Mouse (Mus musculus) retina, postnatal 7 days (tissue): ENCODE data around the gene Kcng3.

Experiments
- DNase-seq: peaks from one replicate; pipeline ENCODE4 v3.0.0-alpha.2; 2012; ENCODE audit warnings: low read depth, low spot score

Gene Kcng3

DNA sequence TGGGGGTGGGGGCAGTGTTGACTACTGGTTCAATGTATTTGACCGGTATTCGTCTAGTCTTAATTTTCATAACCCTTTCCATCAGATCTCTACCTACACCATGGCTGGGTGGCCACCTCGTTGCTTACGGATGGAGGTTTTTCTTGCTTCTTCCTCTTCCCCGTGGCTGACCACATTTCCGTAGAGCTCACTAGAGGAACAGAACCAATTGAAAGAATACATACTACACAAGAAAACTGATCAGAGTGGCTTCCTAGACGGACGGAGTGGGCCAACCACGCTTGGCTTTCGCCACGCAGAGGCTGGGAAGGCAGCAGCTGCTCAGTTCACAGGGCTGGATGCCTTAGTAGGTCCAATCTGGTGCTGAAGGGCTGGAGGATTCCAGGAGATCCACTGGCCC, 75.9 kb downstream of the Kcng3 start:
- DNase-seq: no peak

DNA sequence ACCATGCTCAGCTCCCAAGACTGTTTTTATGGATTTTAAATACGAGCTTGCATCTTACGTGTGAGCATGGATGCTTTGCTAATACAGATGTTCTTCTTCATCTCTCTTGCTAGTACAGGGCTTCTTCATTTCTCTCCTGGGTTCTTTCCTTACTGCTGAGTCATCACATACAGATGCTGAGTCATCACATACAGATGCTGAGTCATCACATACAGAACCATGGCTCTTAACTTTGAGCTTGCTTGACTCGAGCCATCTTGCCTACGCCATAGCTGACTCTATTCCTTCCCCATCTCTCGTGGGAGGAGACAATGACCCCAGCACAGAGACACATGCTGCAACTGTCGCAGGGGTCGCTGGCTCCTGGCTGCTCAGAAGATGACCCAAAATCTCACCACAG, 76.7 kb downstream of the Kcng3 start:
- no peak for DNase-seq

DNA sequence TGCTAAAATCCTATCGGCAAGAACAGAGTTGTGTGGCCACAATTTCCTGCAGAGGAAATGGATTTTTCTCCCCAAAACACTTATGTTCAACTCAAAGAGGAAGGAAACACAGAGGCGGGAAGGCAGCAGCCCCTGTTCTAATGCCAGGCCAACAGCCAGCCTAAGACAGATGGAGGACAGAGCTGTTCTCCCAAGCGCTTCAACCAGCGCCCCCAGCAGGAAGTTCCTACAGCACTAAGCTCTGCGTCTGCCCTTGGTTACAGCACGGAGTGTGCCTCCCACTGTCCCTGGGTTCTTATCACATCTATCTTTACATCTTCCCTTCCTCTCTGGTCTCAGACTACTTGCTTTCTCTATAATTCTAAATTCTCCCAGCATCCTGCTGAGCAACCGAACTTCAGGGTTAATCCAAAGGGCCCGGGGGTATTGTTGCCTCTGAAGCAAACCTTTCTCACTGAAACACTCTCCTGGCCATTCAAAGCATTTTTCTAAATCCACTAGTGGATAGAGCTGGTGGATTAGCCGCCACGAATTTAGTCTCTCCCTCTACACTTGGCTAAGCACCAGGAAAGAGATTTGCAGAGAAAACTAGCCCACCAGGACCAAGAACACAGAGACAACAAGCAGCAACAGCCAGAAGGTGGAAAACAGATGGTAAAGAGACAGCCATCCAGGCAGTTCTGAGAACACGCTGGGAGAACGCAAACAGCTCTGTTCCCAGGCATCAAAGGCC, 83.0 kb downstream of the Kcng3 start:
- no peak for DNase-seq

DNA sequence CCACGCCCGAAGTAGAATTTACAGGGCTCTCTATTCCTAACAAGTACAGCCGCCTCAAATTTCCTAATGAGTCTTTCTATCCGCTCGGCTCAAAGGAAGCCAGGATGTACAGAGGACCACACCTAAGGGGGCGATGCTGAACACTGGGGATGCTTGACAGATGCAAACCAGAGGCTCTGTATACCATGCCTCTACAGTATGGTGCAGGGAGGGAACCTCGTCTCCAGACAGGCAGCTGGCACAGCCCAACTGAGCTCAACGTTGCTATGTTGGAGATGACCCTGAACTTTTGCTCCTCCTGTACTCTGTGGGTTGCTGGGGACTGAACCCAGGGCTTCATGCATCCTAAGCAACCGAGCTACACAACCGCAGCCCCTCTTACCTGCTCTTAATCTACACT, 84.5 kb downstream of the Kcng3 start:
- DNase-seq: no peak

DNA sequence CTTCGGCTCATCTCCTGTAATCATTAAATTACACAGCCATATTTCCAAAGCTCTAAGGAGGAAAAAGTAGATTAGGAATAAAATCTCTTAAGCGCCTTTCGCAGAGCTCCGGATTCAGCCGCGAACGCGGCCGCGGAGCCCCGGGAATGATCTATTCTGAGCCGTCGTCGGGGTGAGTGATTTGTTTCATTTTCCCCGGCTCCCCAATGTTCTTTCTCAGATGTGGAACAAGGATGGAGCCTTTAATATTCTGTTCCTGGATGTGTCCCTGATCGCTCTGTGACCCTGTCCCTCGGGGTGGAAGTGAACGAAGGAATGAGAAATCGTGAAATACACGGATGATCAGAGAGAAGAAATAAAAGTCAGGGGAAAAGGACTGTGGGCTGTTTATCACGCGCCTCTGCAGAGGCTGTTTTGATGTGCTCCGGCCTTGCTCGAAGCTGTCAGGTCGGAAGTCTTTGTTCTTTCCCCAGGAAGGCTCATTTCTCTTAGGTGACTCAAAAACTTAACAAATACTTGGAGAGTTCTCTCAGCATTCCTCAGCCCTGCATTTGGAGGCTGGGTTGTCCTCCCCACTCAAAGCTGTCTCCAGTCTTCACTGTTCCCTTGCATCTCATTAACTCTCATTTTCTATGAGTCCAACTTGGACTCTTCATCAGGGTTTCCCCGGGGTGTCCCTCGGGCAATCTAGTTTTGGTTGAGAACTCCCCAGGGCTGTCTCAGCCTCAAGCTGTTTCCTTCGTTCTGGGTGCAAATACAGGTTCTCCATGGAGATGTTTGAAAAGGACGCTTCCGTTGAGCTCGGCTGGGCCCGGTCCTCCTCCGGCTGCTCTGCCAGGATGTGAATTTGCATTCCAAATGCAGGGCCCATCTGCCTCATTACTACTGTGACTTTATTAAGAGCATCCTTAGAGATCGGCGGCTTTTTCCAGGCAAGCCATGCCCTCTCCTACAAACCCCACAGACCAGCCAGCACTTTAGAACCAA, 85.6 kb downstream of the Kcng3 start:
- peak; percentile 67 for DNase-seq

DNA sequence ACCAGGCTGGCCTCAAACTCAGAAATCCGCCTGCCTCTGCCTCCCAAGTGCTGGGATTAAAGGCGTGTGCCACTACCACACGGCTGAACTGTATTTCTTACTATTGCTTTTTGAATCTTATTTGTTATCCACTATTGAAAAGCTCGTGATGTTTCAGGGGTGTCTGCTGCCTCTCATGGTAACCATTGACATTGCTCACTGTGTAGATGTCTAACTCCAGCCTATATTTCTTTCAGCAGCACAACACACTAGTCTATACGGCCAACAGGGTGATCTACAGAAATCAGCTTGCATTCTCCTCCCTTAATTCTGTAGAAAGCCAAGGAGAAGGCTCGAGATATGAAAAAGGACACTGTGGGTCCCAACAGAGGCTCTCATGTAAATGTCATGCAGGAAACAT, 86.4 kb downstream of the Kcng3 start:
- no peak for DNase-seq

DNA sequence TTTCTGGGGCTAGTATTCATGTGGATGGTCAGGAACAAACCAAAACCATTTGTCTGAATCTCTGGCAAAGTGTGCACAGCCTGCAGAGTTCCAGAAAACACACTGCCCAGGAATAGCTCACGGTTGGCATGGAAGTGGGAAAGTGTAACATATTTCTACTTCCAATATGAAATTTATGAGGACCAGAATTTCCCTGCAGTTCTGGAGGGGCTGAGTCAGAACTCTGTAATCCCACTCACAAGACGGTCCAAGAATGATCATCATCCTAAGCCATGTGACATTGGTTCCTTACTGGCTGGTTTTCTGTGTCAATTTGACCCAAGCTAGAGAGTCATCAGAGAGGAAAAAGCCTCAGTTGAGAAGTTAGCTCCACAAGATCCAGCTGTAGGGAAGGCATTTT, 89.3 kb downstream of the Kcng3 start:
- no peak for DNase-seq

DNA sequence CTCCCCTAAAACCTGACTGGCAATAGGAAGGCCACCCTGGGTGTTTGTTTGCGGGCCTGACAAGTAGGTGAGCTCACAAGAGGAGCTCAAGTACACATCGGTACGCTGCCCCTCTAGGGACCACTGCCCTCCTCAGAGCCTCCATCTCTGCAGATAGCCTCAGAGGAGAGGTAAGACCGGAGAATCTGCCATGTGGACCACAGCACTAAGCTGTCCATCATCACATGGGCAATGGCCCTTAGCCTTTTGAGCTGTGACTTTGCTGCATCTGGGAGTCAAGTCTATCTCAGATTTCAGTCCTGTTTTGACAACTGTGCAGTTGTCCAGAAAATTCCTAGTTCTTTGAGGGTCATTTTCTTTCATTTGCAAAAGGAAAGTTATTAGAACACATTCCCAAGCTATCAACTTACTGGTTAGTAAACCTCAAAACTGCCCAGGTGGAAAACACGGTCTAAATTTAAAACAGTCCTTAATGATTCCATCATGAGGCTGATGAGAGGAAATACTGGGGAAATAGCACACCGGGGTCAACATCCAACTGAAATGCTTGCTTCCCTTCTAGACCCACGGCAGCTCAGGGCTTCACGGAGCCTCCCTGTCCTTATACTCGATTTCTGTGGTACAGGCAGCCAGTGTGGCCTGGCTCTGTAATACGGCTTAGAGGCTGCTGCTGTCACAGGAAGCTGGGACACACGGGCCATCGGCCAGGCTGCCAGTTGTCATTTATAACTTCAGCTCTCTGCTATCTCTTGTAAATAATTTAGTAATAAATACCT, 92.2 kb downstream of the Kcng3 start:
- DNase-seq: no peak

DNA sequence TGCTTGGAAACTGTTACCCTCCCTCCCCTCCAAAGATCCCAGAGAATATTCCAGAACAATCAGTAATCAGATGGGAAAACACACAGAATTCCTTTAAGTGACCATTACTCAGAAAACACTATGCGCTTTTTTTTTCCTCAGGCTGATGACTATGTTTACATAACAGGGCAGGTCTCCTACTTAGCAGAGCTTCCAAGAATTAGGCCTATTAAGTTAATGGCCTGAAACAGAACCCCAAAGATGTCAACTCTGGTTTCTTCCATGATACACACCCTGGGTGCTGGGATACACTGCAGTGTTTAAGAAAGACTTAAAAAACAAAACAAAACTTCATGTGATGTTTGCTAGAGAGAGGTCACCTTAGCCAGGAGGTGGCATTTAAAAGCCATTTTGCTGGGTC, 93.0 kb downstream of the Kcng3 start:
- DNase-seq: no peak

DNA sequence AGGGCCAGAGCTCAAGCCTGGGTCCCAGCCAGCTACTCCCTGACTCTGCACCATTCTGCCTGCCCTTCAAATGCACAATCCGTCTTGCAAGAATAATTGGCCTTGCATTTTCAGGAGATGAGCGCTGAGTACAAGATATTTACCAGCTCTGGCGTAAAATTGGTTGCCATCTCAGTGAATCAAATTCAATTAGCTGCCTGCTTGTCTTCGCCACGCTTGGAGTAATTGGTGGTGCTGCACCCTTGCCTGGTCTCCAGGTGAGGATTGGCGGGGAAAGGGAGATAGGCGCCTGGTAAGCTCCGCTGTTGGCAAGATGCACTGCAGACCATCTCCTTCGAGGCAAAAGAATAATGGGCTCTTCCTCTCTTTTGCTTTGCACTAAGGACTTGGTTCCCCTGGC, 93.6 kb downstream of the Kcng3 start:
- DNase-seq: no peak
